8 mouse cellular contexts compared by ENCODE assay signal in genomic region chr19:4096642-4097440, GRCm38 (mm10). TPM values are rescaled to one million over a fixed set of nuclear protein-coding genes. Genes with fewer than 3 reads are reported as not detected.
DNase-seq lines count a peak whose midpoint lies in the region; ATAC-seq lines count a peak whose summit lies in the region.

Gene Cdk2ap2 (plus strand): TSS chr19:4097182.

- DNase-seq in adipocyte (ENCODE audit: low spot score), result peak; percentile 99
- DNase-seq in embryo, embryonic 10 days (ENCODE audit: low spot score), result peak; percentile 100
- peak; percentile 99 for DNase-seq in gastrocnemius, postnatal 10 days
- peak; percentile 99 for DNase-seq in induced T-regulatory cell, adult 2 months (ENCODE audit: low read depth)
- DNase-seq in left cerebral cortex, adult 9 months (ENCODE audit: low spot score in 2 of 2), result peak; percentile 98 to 100
- DNase-seq in right cerebral cortex, postnatal 14 days, result peak; percentile 99
- DNase-seq in urinary bladder, postnatal 36 days (ENCODE audit: low spot score in 2 of 2), result peak; percentile 100

- peak; percentile 76 for ATAC-seq in megakaryocyte progenitor cell, adult 5-6 weeks (replicated peaks; ENCODE audit: poor library complexity)

RNA-seq across cellular contexts. Expression of gene Cdk2ap2, which starts in this region (rescaled TPM):
- 10 to 100 TPM; 18.1 to 18.2 TPM for total RNA-seq in gastrocnemius, postnatal 10 days (2021)
- total RNA-seq in megakaryocyte progenitor cell, adult 5-6 weeks (2015), result 112 and 126 TPM in 2 replicates
- 24.2 and 44.8 TPM in 2 replicates for total RNA-seq in megakaryocyte progenitor cell, adult 5-6 weeks (2017)

Comparison
In these comparisons a context has a peak if more than half of its experiments do, and no peak if none do; other contexts are left out.
1. Peak in every context shown above with its lines: DNase-seq and ATAC-seq.